Mouse (Mus musculus): ENCODE results near the gene Rab3b. TPM values are rescaled to one million over a fixed set of nuclear protein-coding genes. Genes with fewer than 3 reads are reported as not detected.

Rab3b gene
- total RNA-seq, 2 experiments from 2014 or later: 45.6 to 58.0 TPM

GRCm38 (mm10) chr4:108959696-108960095 lies 80.8 kb downstream of the Rab3b start:
- no peak for DNase-seq

GRCm38 (mm10) chr4:108960619-108961460 lies 82.0 kb downstream of the Rab3b start:
- DNase-seq: no peak

GRCm38 (mm10) chr4:108963017-108963416 lies 84.2 kb downstream of the Rab3b start:
- DNase-seq: no peak

DNA sequence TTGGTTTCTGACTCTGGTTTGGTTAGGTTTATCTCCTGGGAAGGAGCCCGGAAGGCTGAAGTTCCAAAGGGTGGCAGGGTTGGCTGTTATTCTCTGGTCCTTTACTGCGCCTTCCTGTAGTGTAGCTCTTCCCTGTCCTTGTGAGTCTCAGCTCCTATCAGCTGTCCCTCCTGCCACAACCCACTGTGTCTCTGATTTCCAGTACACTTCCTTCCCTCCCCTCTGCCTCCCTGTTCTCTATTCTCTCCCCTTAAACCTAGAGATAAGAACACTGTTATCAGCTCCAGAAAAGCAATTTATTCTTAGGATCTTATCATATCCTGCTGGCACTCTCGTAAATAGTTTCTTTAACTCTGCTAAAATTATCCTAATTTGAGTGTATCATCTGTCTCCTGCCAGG lies 90.7 kb downstream of the Rab3b start:
- no peak for DNase-seq

- no peak for DNase-seq
Observed at GRCm38 (mm10) chr4:108971054-108971453, 92.2 kb downstream of the Rab3b start.

GRCm38 (mm10) chr4:108976458-108977071 lies 97.7 kb downstream of the Rab3b start:
- peak in 1 of 2 experiments; percentile 36 for DNase-seq

GRCm38 (mm10) chr4:108986833-108987472 lies 108.1 kb downstream of the Rab3b start:
- DNase-seq: no peak

GRCm38 (mm10) chr4:108987473-108987842 lies 108.6 kb downstream of the Rab3b start:
- no peak for DNase-seq

- no peak for DNase-seq
Observed at GRCm38 (mm10) chr4:108989430-108989829, 110.6 kb downstream of the Rab3b start.

- DNase-seq: no peak
Observed at GRCm38 (mm10) chr4:108990032-108990431, 111.2 kb downstream of the Rab3b start.

GRCm38 (mm10) chr4:108990571-108990970 lies 111.7 kb downstream of the Rab3b start:
- no peak for DNase-seq

GRCm38 (mm10) chr4:108991811-108992210 lies 112.9 kb downstream of the Rab3b start:
- no peak for DNase-seq

Other genes starting within 250 kb of the Rab3b start
- gene 3110021N24Rik, start 159.4 kb upstream of the Rab3b start, total RNA-seq (2021): 1 to 10 TPM; 1.5 to 1.7 TPM
- 10 to 100 TPM; 53.4 to 55.7 TPM for gene Zfyve9, start 98.3 kb upstream of the Rab3b start, total RNA-seq (2021)
- gene Btf3l4, start 45.4 kb upstream of the Rab3b start, total RNA-seq (2021): 10 to 100 TPM; 79.0 to 83.1 TPM
- 10 to 100 TPM; 32.9 to 35.6 TPM for gene Txndc12, start 44.5 kb upstream of the Rab3b start, total RNA-seq (2021)
- 10 to 100 TPM; 18.2 to 21.4 TPM for gene Kti12, start 31.3 kb upstream of the Rab3b start, total RNA-seq (2021)
- gene A730015C16Rik, start 30.4 kb upstream of the Rab3b start, total RNA-seq (2021): not detected
- gene Nrd1, start 121.6 kb downstream of the Rab3b start, total RNA-seq (2021): 100 to 1,000 TPM; 119 to 133 TPM

Data from layer of hippocampus, postnatal 36 days (tissue).